Mouse (Mus musculus): Measurements from ENCODE around the gene Zcchc18.

GRCm38 (mm10) chrX:136959688-136960087, 33.3 kb upstream of the Zcchc18 start:
- TF ChIP-seq GATA1 (IDR thresholded peaks at IDR 0.05; ENCODE audit: low read length), result no peak
- no peak for TF ChIP-seq TAL1 (IDR thresholded peaks at IDR 0.05; ENCODE audit: low read length)
